10 mouse cellular contexts compared by ENCODE assay signal in genomic region chr9:91798171-91798836, GRCm38 (mm10).
DNase-seq lines count a peak whose midpoint lies in the region; ATAC-seq and TF ChIP-seq lines count a peak whose summit lies in the region.
"Had no signal": no experiment of that assay in that cellular context is flagged by ENCODE, and none has a peak within 500 bp of the region (broad histone marks: within the 10 kb centered on the region; RNA-seq: fewer than 3 reads in every experiment).

No protein-coding gene starts in this region.

- no peaks in the 10 kb centered on the region for H3K9me3 ChIP-seq in embryonic facial prominence, embryonic 14.5 days (ENCODE audit: control insufficient read depth, low read length)
- H3K9me3 ChIP-seq in embryonic facial prominence, embryonic 10.5 days: no peaks in the 10 kb centered on the region
- H3K9me3 ChIP-seq in lung, embryonic 14.5 days (ENCODE audit: low read depth, low read length): no peaks in the 10 kb centered on the region
- H3K9me3 ChIP-seq in limb, embryonic 14.5 days (ENCODE audit: control insufficient read depth, low read length): no peaks in the 10 kb centered on the region
- H3K9me3 ChIP-seq in neural tube, embryonic 15.5 days (replicated peaks): no peaks in the 10 kb centered on the region

- ATAC-seq in embryonic facial prominence, embryonic 14.5 days (ENCODE audit: low read depth): no peak
- no peak for ATAC-seq in lung, embryonic 14.5 days (ENCODE audit: insufficient read depth)
- ATAC-seq in limb, embryonic 14.5 days (ENCODE audit: low FRiP score, low read depth): peak; percentile 74
- no peak for ATAC-seq in neural tube, embryonic 15.5 days (ENCODE audit: low FRiP score)

- peak; percentile 41 for DNase-seq in embryonic facial prominence, embryonic 14.5 days (ENCODE audit: low spot score)
- no peak for DNase-seq in embryonic facial prominence, embryonic 10.5 days (ENCODE audit: low spot score)
- peak; percentile 36 for DNase-seq in lung, embryonic 14.5 days
- DNase-seq in lung, adult 18-20 months: no peak
- peak; percentile 83 to 86 for DNase-seq in cerebellum, postnatal 36 days
- DNase-seq in limb, embryonic 14.5 days (ENCODE audit: low spot score): peak; percentile 15
- no peak for DNase-seq in yolk sac, embryonic 10.5 days (ENCODE audit: low spot score)
- DNase-seq: heart, adult 2 months; kidney, adult 2 months had no signal

- no peaks in the 10 kb centered on the region for H3K4me1 ChIP-seq in embryonic facial prominence, embryonic 14.5 days (ENCODE audit: control insufficient read depth, insufficient read depth, low read length)
- no peaks in the 10 kb centered on the region for H3K4me1 ChIP-seq in embryonic facial prominence, embryonic 10.5 days
- no peaks in the 10 kb centered on the region for H3K4me1 ChIP-seq in lung, embryonic 14.5 days (ENCODE audit: insufficient read depth)
- no peaks in the 10 kb centered on the region for H3K4me1 ChIP-seq in limb, embryonic 14.5 days (ENCODE audit: control insufficient read depth, insufficient read depth, low read length)
- H3K4me1 ChIP-seq in neural tube, embryonic 15.5 days: no peaks in the 10 kb centered on the region

- H3K27ac ChIP-seq in embryonic facial prominence, embryonic 14.5 days (replicated peaks; ENCODE audit: low read depth, low read length): no peak overlapping the region
- H3K27ac ChIP-seq in embryonic facial prominence, embryonic 10.5 days (replicated peaks): no peak overlapping the region
- H3K27ac ChIP-seq in lung, embryonic 14.5 days (ENCODE audit: low read depth): no peak overlapping the region
- no peak overlapping the region for H3K27ac ChIP-seq in limb, embryonic 14.5 days (replicated peaks; ENCODE audit: low read depth, low read length)
- no peak overlapping the region for H3K27ac ChIP-seq in neural tube, embryonic 15.5 days (replicated peaks)
- H3K27ac ChIP-seq: heart, adult 2 months had no signal

- no peaks in the 10 kb centered on the region for H3K27me3 ChIP-seq in embryonic facial prominence, embryonic 14.5 days (replicated peaks; ENCODE audit: control insufficient read depth, insufficient read depth, low read length)
- no peaks in the 10 kb centered on the region for H3K27me3 ChIP-seq in embryonic facial prominence, embryonic 10.5 days (replicated peaks; ENCODE audit: low read depth, poor library complexity, severe bottlenecking)
- H3K27me3 ChIP-seq in lung, embryonic 14.5 days (ENCODE audit: insufficient read depth, low read length): no peaks in the 10 kb centered on the region
- no peaks in the 10 kb centered on the region for H3K27me3 ChIP-seq in limb, embryonic 14.5 days (ENCODE audit: control insufficient read depth, insufficient read depth, low read length)
- no peaks in the 10 kb centered on the region for H3K27me3 ChIP-seq in neural tube, embryonic 15.5 days (replicated peaks)

- H3K9ac ChIP-seq in embryonic facial prominence, embryonic 14.5 days (ENCODE audit: low read depth, low read length): no peak overlapping the region
- no peak overlapping the region for H3K9ac ChIP-seq in lung, embryonic 14.5 days
- no peak overlapping the region for H3K9ac ChIP-seq in limb, embryonic 14.5 days (ENCODE audit: low read depth, low read length, severe bottlenecking)
- H3K9ac ChIP-seq in neural tube, embryonic 15.5 days (replicated peaks): no peak overlapping the region

- 83% methylated on average over 10 of the region's 10 CpGs for WGBS in embryonic facial prominence, embryonic 14.5 days
- 91% methylated on average over 10 of the region's 10 CpGs for WGBS in embryonic facial prominence, embryonic 10.5 days
- WGBS in lung, embryonic 14.5 days: 66% methylated on average over 10 of the region's 10 CpGs
- WGBS in limb, embryonic 14.5 days: 86% methylated on average over 10 of the region's 10 CpGs
- WGBS in neural tube, embryonic 15.5 days: 93% methylated on average over 10 of the region's 10 CpGs

- no peak for TF ChIP-seq POLR2A in limb, embryonic 14.5 days (IDR thresholded peaks at IDR 0.05; ENCODE audit: borderline replicate concordance, extremely low read depth, insufficient read depth, insufficient read length)

- no peak overlapping the region for H3K4me2 ChIP-seq in embryonic facial prominence, embryonic 14.5 days (ENCODE audit: low read depth, low read length)
- H3K4me2 ChIP-seq in lung, embryonic 14.5 days: no peak overlapping the region
- H3K4me2 ChIP-seq in limb, embryonic 14.5 days (replicated peaks; ENCODE audit: low read depth, low read length, severe bottlenecking): no peak overlapping the region
- no peak overlapping the region for H3K4me2 ChIP-seq in neural tube, embryonic 15.5 days

- H3K36me3 ChIP-seq in embryonic facial prominence, embryonic 14.5 days (ENCODE audit: control insufficient read depth, insufficient read depth, low read length): no peaks in the 10 kb centered on the region
- no peaks in the 10 kb centered on the region for H3K36me3 ChIP-seq in embryonic facial prominence, embryonic 10.5 days (replicated peaks)
- no peaks in the 10 kb centered on the region for H3K36me3 ChIP-seq in lung, embryonic 14.5 days (ENCODE audit: insufficient read depth)
- H3K36me3 ChIP-seq in limb, embryonic 14.5 days (ENCODE audit: control insufficient read depth, insufficient read depth, low read length): no peaks in the 10 kb centered on the region
- no peaks in the 10 kb centered on the region for H3K36me3 ChIP-seq in neural tube, embryonic 15.5 days

- H3K4me3 ChIP-seq in embryonic facial prominence, embryonic 14.5 days (ENCODE audit: low read depth, low read length): no peak overlapping the region
- no peak overlapping the region for H3K4me3 ChIP-seq in embryonic facial prominence, embryonic 10.5 days
- H3K4me3 ChIP-seq in lung, embryonic 14.5 days (ENCODE audit: low read depth, low read length): no peak overlapping the region
- no peak overlapping the region for H3K4me3 ChIP-seq in limb, embryonic 14.5 days (replicated peaks; ENCODE audit: low read length)
- H3K4me3 ChIP-seq in neural tube, embryonic 15.5 days (replicated peaks): no peak overlapping the region
- H3K4me3 ChIP-seq: heart, adult 2 months had no signal

- TF ChIP-seq CTCF in lung, embryonic 14.5 days (IDR thresholded peaks at IDR 0.05; ENCODE audit: low read depth): no peak

Comparison
In these comparisons a context has a peak if more than half of its experiments do, and no peak if none do; other contexts are left out.
1. DNase-seq: peak in embryonic facial prominence, embryonic 14.5 days (single experiment), lung, embryonic 14.5 days (single experiment), cerebellum, postnatal 36 days (2 of 2) and limb, embryonic 14.5 days (single experiment); none in embryonic facial prominence, embryonic 10.5 days (single experiment), lung, adult 18-20 months (0 of 2) and yolk sac, embryonic 10.5 days (single experiment).